Mouse (Mus musculus): ENCODE measurements around the gene Olfr1537.

Gene Olfr1537

GRCm38 (mm10) chr9:39249894-39250293 is at the start of gene Olfr1537:
Gene Olfr1537 (minus strand): TSS chr9:39249994.
- no peak for DNase-seq (ENCODE audit: low spot score)

- no peak for DNase-seq (ENCODE audit: low spot score)
These were observed 37.3 kb upstream of the Olfr1537 start for GRCm38 (mm10) chr9:39287136-39287535.

GRCm38 (mm10) chr9:39276718-39277117 is 26.9 kb upstream of the Olfr1537 start, which contains the start of gene Olfr945:
Gene Olfr945 (minus strand): TSS chr9:39276818.
- no peak for DNase-seq (ENCODE audit: low spot score)

GRCm38 (mm10) chr9:39201620-39202019 is 48.2 kb downstream of the Olfr1537 start, which contains the start of gene Olfr944:
Gene Olfr944 (plus strand): TSS chr9:39201920.
- no peak for DNase-seq (ENCODE audit: low spot score)
